Mouse (Mus musculus) lung, adult 18-20 months (tissue): ENCODE results near the gene Lig1.
"Not testable (repeated sequence)": the region's sequence is repeated elsewhere in the genome, so short reads cannot be mapped to it uniquely, and the experiment has no call there.

Source experiments
- DNase-seq, 2 experiments: peaks; one replicate each; pipeline ENCODE4 v3.0.0; 2022; ENCODE audit warnings: mixed read lengths in 2 of 2

Gene Lig1

GRCm38 (mm10) chr7:13277081-13277480 is at the start of gene Lig1:
Gene Lig1 (plus strand): TSS chr7:13277283.
- DNase-seq = no peak

GRCm38 (mm10) chr7:13260746-13261700 is 16.1 kb upstream of the Lig1 start:
- DNase-seq = no peak

GRCm38 (mm10) chr7:13263851-13264250 is 13.2 kb upstream of the Lig1 start:
- no peak for DNase-seq

GRCm38 (mm10) chr7:13264396-13264795 is 12.7 kb upstream of the Lig1 start:
- no peak for DNase-seq

GRCm38 (mm10) chr7:13268749-13269260 is 8.3 kb upstream of the Lig1 start:
- no peak for DNase-seq

GRCm38 (mm10) chr7:13269394-13269793 is 7.7 kb upstream of the Lig1 start:
- no peak for DNase-seq

GRCm38 (mm10) chr7:13271704-13272103 is 5.4 kb upstream of the Lig1 start:
- DNase-seq = no peak

GRCm38 (mm10) chr7:13277833-13278232 is 750 bp downstream of the Lig1 start:
- no peak for DNase-seq

GRCm38 (mm10) chr7:13278308-13278891 is 1.3 kb downstream of the Lig1 start, which contains the start of gene Zswim9:
Gene Zswim9 (minus strand): TSS chr7:13278721.
- DNase-seq = peak; percentile 92 to 94

- not testable (repeated sequence) for DNase-seq
Measured at GRCm38 (mm10) chr7:13278957-13279356, 1.9 kb downstream of the Lig1 start.

GRCm38 (mm10) chr7:13288621-13289020 is 11.5 kb downstream of the Lig1 start:
- no peak for DNase-seq

GRCm38 (mm10) chr7:13290041-13290675 is 13.1 kb downstream of the Lig1 start:
- no peak for DNase-seq

GRCm38 (mm10) chr7:13291370-13291769 is 14.3 kb downstream of the Lig1 start:
- DNase-seq = no peak

GRCm38 (mm10) chr7:13293878-13294855 is 17.1 kb downstream of the Lig1 start:
- no peak for DNase-seq

GRCm38 (mm10) chr7:13295256-13295655 is 18.2 kb downstream of the Lig1 start:
- no peak for DNase-seq

- no peak for DNase-seq
Measured at GRCm38 (mm10) chr7:13297636-13298035, 20.6 kb downstream of the Lig1 start.

GRCm38 (mm10) chr7:13298821-13299220 is 21.7 kb downstream of the Lig1 start:
- no peak for DNase-seq

GRCm38 (mm10) chr7:13301643-13302042 is 24.6 kb downstream of the Lig1 start:
- no peak for DNase-seq

GRCm38 (mm10) chr7:13302780-13303179 is 25.7 kb downstream of the Lig1 start:
- DNase-seq = peak; percentile 10 to 13

- no peak for DNase-seq
Measured at GRCm38 (mm10) chr7:13303372-13303771, 26.3 kb downstream of the Lig1 start.

GRCm38 (mm10) chr7:13309407-13309806 is 32.3 kb downstream of the Lig1 start:
- no peak for DNase-seq
